Mouse (Mus musculus) T-helper 2 cell (primary cell): ENCODE measurements around the gene Rtl9.

Experiments used
- in situ Hi-C: fragments of 300-600 bp; cut with MboI, MseI; formaldehyde crosslinking; loops from one replicate; pipeline ENCODE4 v1.15.1; 2025; ENCODE audit warnings: high pct_unique_total_duplicates

The Rtl9 gene

GRCm38 (mm10) chrX:143099044-143099754, at the start of gene Rtl9:
Gene Rtl9, plus strand, starts transcription at chrX:143099594.
- in situ Hi-C loops, result loop anchor here (5.0 kb wide), 1 partner anchor 348 kb away; no protein-coding TSS in a partner anchor

GRCm38 (mm10) chrX:143051478-143051877, 47.9 kb upstream of the Rtl9 start:
- in situ Hi-C loops, result loop anchor here (5.0 kb wide), 1 partner anchor 234 kb away; no protein-coding TSS in a partner anchor

- in situ Hi-C loops, result loop anchor here (5.0 kb wide), 1 partner anchor 235 kb away; no protein-coding TSS in a partner anchor
Measured at GRCm38 (mm10) chrX:143051921-143052320, 47.5 kb upstream of the Rtl9 start.

- in situ Hi-C loops, result loop anchor here (5.0 kb wide), 1 partner anchor 102 kb away; no protein-coding TSS in a partner anchor
Measured at GRCm38 (mm10) chrX:143058829-143059228, 40.6 kb upstream of the Rtl9 start.

- in situ Hi-C loops, result no loop called here
Measured at GRCm38 (mm10) chrX:143062641-143063355, 36.6 kb upstream of the Rtl9 start.

GRCm38 (mm10) chrX:143063780-143064179, 35.6 kb upstream of the Rtl9 start:
- in situ Hi-C loops, result no loop called here

- in situ Hi-C loops, result no loop called here
Measured at GRCm38 (mm10) chrX:143064288-143064687, 35.1 kb upstream of the Rtl9 start.

- in situ Hi-C loops, result no loop called here
Measured at GRCm38 (mm10) chrX:143066320-143067114, 32.9 kb upstream of the Rtl9 start.

- in situ Hi-C loops, result no loop called here
Measured at GRCm38 (mm10) chrX:143067115-143067514, 32.3 kb upstream of the Rtl9 start.

- in situ Hi-C loops, result no loop called here
Measured at GRCm38 (mm10) chrX:143067576-143067975, 31.8 kb upstream of the Rtl9 start.

GRCm38 (mm10) chrX:143080458-143081336, 18.7 kb upstream of the Rtl9 start:
- in situ Hi-C loops, result no loop called here

- in situ Hi-C loops, result no loop called here
Measured at GRCm38 (mm10) chrX:143082732-143083131, 16.7 kb upstream of the Rtl9 start.

- in situ Hi-C loops, result no loop called here
Measured at GRCm38 (mm10) chrX:143088225-143088624, 11.2 kb upstream of the Rtl9 start.

GRCm38 (mm10) chrX:143090904-143091588, 8.3 kb upstream of the Rtl9 start:
- in situ Hi-C loops, result no loop called here

- in situ Hi-C loops, result loop anchor here (5.0 kb wide), 1 partner anchor 350 kb away; no protein-coding TSS in a partner anchor
Measured at GRCm38 (mm10) chrX:143097551-143097950, 1.8 kb upstream of the Rtl9 start.

GRCm38 (mm10) chrX:143103146-143103545, 3.8 kb downstream of the Rtl9 start:
- in situ Hi-C loops, result no loop called here

- in situ Hi-C loops, result no loop called here
Measured at GRCm38 (mm10) chrX:143105866-143106265, 6.5 kb downstream of the Rtl9 start.

- in situ Hi-C loops, result no loop called here
Measured at GRCm38 (mm10) chrX:143112546-143112945, 13.2 kb downstream of the Rtl9 start.
